Mouse (Mus musculus) regulatory T cell (primary cell): ENCODE measurements around the gene Srd5a3.

Source experiments
- in situ Hi-C: fragments of 300-600 bp; cut with MboI, MseI; formaldehyde crosslinking; loops from one replicate; pipeline ENCODE4 v1.15.1; 2025; ENCODE audit warnings: high pct_unique_total_duplicates

The Srd5a3 gene

DNA sequence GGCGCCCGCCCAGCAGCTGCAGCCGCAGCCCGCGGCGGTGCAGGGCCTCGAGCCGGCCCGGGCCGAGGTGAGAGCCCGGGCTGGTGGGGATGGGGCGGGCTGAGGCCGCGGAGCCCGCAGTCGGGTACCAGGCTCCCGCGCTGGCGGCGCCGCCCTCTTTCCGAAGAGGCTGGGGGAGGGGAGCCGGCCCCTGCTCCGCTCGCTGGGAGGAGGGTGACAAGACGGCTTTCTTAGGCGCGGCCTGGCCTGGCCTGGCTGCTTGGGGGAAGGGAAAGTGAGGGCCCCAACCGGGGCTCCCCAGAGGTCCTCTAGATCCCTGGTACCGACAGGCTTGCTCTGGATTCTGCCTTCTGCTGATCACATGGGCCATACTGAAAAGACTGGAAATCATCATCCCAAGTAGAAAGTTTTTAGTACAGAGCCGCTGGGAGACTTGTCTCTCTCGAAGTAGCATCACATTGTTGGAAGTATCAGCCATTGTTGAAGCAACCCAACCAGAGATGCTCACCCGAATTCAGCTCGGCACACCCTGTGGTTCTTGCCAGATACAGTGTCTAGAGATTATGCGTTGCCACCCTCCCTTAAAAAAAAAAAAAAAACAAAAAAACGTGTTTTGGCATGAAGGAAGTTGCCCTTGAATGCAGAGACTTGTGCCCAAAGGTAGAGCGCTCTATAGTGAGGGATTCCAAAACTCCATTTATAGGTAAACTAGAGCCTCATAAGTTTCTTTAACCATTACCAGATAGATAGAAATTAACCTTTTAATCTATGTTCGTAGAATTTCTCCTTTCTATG is 44.4 kb downstream of the Srd5a3 start:
- in situ Hi-C loops: no loop called here

DNA sequence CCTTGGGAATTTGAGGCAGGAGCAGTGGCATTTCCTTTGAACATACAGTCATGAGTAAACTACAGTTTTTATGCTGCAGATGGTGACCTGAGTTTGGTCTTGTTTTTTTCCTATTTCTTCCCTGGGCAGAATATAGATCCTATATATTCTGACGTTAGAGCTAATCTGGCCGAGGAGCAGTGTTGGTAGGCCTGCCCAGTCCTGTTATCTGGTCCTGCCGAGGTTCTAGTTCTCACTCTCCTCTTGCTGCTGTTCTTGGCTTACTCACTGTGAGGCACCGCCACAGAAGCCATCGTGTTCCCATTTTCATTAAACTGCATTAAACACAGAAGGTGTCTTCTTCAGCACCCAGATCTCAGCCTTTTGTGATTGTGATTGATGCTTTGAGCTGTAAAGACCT is 47.8 kb downstream of the Srd5a3 start:
- in situ Hi-C loops: no loop called here

DNA sequence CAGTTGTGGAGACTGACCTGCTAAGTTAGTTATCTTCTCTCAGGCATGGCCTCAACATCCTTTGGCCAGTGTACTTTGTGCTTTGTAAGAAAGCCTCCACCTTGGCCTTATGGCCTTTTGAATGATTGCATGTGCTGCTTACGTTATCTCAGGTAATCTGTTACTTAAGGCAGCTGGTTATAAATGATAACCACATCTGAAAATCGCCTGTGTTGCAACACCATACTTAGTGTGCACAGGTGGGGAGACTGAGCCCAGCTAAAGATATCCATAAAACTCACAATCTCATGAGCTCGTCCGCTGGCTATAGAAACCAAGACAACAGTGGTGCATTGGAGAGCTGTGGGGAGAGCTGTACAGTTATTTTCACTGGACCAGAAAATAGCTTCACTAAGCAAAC is 50.5 kb downstream of the Srd5a3 start:
- in situ Hi-C loops: loop anchor here (10.0 kb wide), 1 partner anchor 876 kb away; no protein-coding TSS in a partner anchor

DNA sequence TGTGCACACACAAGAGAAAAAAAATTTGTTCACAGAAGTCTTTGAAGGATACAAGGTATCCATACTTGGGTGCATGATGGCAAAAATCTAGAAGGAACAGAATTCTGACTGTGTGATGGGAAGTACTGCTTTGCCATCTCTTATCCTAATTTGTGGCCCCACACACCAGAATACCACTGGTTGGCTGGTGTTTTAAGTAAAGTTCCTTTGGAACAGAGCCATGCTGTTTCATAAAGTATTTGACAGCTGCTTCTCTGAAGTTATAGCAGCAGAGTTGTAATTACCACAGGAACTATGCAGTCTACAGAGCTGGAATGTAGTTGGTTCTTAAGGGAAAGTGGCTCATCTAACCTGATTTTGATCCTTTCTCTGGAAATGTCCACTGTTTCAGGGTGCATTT is 53.0 kb downstream of the Srd5a3 start:
- in situ Hi-C loops: loop anchor here (10.0 kb wide), 1 partner anchor 878 kb away; no protein-coding TSS in a partner anchor

DNA sequence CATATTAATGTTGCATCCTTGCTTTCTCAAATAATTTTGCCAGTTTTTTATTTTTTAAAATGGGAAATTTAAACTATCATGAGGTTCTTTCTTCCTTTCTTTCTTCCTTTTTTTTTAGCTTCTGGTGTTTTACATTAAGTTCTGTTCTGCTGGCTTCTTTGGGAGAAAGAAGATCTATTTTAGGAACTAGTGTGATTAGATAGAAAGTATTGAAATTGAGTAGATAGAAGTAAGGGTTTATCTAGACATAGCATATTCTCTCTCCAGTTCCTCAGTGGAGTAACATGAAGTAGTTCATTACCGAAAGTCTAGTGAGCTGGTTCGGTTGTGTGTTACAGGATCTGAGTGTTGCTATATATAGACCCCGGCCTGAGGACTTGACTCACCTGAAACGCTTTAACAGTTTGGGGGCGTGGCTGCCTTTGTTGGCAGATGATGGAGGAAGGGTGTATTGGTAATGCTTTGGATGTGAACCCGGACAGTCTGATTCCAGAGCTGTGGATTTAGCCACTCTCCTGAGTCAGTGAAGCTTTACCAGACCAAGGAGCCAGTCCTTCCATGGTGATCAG is 54.4 kb downstream of the Srd5a3 start:
- in situ Hi-C loops: loop anchor here (10.0 kb wide), 1 partner anchor 880 kb away; no protein-coding TSS in a partner anchor

DNA sequence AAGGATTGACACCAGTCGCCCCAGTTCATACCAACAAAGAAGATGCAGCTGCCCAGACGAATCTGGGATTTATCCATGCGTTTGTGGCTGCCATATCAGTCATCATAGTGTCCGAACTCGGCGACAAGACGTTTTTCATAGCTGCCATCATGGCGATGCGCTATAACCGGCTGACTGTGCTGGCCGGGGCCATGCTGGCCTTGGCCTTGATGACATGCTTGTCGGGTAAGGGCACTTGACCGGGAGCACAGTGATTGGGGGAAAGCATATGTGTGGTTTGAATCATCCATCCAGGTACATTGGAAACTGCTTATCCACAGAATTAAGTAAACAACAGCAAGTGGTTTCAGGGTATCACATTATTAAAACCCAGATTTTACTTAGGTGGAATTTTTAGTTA is 59.3 kb downstream of the Srd5a3 start:
- in situ Hi-C loops: loop anchor here (10.0 kb wide), 1 partner anchor 885 kb away; no protein-coding TSS in a partner anchor

DNA sequence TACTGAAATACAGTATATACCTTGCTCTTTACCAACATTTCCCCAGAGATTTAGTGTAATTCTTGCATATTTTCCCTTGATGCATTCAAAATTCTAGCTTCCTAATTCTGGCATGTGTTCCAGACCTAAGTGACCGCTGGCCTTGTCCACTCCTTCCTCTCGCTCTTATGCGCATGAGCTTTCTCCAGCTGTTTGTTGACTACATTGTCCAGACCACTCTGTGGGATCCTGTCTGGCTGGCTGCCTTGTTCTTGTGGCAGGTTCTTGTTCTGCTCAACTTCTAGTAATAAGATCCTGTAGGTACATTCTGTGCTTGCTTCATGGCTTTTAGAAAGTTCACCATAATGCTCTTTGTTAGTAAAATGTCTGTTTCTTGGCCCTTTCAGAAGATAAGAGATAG is 63.1 kb downstream of the Srd5a3 start:
- in situ Hi-C loops: no loop called here
